Mouse (Mus musculus): ENCODE data around the gene Rassf1.

Rassf1 gene

GRCm38 (mm10) chr9:107579023-107579900 is 27.9 kb downstream of the Rassf1 start:
- DNase-seq (ENCODE audit: low spot score in 2 of 2) = no peak

DNA sequence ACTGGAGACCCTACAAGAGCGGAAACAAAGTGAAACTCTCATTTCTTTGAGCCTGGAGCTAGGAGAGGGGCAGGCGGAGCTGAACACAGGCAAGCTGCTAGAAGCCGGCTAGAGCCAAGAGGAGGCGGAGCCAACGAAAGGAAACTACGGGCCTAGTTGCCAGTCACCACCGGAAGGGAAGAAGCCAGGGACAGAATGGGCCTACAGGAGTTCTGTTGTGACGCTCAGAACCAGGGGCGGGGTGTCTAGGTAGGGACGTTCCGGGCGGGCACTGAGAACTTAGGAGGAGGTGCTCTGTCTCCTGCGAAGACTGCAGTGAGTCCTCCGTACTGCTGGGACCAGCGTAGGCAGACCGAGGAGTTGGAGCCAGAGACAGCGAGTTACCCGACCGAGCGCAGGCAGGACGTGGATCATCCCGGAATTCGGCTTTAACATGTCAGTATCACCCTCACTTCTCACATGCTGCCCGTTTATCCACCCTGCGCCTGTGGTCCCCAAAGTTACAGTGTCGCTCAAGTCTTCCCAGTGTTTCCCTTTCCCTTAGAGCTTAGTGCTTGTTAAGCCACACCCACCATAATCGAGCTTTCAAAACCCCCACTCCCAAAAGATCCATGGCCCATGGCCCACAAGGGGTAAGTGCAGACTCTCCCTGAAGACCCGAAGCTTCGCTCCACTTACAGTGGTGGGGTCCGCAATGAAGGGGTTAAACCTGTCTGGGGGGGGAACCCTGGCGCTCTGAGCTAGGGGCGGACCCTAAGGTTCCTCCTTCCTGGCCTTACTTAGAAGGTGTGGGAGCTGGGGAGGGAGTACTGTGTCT is 29.4 kb downstream of the Rassf1 start, which contains the start of gene Hyal3:
Gene Hyal3, plus strand, starts transcription at position 318 of the 817 bp plus-strand sequence.
- DNase-seq (ENCODE audit: low spot score in 2 of 2) = peak; percentile 86 to 91

DNA sequence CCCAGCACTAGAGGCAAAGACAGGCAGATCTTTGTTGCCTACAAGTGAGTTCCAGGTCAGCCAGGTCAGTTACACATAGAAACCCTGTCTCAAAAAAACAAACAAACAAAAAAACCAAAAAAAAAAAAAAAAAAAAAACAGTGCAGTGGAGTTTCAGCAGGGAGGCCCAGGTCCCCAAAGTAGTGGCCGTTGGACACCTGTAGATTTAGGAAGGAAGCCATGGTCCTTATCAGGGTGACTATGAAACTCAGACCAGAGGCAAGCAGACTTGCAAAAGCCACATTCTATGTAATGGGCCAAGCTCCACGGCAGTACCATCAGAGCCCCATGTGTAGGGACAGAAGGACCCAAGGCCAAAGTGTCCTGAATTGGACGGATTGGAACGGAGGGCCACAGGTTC is 30.2 kb downstream of the Rassf1 start:
- no peak for DNase-seq (ENCODE audit: low spot score in 2 of 2)

DNA sequence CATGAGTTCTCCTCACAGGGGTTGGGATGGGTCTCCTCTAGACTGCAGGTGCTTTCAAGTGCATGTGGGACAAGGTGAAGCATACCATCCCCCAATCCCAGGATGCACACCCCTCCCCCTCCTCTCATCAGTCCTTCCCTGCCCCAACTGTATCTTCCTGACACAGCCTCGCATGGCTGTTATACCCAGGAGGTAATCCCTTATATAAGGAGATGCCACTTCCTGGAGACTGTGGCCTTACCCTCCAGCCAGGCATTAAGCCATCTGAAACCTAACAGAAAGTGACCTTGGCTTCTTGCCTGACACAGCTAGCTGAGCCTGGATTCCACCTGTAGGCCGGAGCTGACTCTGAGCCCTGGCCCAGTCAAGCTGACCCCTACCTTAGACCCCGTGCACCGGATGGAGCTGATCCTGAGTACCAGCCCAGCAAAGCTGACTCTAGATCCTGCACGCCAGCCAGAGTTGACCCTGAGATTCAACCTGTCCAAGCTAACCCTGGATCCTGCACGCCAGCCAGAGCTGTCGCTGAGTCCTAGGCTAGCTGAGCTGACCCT is 31.2 kb downstream of the Rassf1 start:
- DNase-seq (ENCODE audit: low spot score in 2 of 2) = no peak

- no peak for DNase-seq (ENCODE audit: low spot score in 2 of 2)
These were observed 31.8 kb downstream of the Rassf1 start for GRCm38 (mm10) chr9:107583174-107583573.

DNA sequence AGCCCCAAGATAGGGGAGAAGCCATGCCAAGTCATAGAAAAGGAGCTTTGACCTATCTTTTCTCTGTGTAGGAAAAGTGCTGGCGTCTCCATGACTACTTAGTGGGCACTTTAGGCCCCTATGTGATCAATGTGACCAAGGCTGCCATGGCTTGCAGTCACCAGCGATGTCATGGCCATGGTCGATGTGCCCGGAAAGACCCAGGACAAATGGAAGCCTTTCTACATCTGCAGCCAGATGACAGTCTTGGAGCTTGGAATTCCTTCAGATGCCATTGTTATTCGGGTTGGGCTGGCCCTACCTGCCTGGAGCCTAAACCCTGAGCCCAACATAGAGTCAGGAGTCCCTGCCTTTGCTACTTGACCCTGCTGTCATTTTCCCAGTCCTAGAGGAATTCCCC is 35.1 kb downstream of the Rassf1 start:
- DNase-seq (ENCODE audit: low spot score in 2 of 2) = no peak

DNA sequence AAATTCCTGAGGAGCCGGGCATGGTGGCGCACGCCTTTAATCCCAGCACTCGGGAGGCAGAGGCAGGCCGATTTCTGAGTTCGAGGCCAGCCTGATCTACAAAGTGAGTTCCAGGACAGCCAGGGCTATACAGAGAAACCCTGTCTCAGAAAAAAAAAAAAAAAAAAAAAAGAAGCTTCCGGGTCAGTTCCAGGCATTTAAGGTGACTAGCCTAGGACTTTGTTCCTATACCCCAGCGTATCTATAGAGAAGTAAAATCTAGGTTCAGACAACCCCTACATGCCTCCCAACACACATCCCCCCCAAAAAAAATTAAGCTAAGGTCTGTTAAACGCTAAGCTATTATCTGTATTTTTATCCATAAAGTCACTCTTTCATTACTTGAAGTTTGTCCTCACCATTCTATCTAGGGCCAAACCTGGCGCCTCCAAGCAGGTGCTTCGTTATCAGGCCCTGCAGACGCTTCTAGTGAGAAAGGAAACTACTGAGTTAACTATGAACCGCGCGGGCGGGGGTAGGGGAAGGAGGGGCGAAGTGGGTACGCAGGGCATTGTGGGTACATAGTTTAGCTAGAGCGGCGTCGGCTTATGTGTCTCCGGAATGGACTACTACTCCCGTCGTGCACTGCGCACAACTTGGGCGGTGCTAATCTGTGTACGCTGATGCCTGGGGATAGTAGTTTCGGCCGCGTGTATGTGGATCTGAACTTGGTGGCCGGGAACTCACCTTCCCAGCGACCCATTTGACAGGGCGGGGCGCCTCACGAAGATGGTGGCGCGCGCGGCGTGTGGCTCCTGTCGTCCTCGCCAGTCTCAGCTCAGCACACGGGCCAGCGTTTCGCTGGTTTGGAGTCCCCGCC is 35.8 kb downstream of the Rassf1 start, which contains the start of gene Ifrd2:
Gene Ifrd2, plus strand, starts transcription at position 669 of the 859 bp plus-strand sequence.
- peak; percentile 99 for DNase-seq (ENCODE audit: low spot score in 2 of 2)

- DNase-seq (ENCODE audit: low spot score in 2 of 2) = no peak
These were observed 36.7 kb downstream of the Rassf1 start for GRCm38 (mm10) chr9:107587833-107588639.

GRCm38 (mm10) chr9:107590058-107590772 is 38.9 kb downstream of the Rassf1 start:
- no peak for DNase-seq (ENCODE audit: low spot score in 2 of 2)

DNA sequence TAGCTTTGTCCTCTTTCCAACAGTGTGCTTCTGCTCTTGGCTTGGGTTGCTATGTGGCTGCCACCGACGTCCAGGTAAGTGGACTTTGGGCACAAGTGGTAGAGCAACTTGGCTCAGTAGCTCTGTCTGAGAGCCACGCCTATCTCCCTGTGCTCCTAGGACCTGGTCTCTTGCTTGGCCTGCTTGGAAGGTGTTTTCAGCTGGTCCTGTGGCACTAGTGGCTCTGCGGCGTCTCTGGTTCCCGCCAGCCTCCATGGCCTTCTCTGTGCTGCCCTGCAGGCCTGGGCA is 39.4 kb downstream of the Rassf1 start:
- no peak for DNase-seq (ENCODE audit: low spot score in 2 of 2)

DNA sequence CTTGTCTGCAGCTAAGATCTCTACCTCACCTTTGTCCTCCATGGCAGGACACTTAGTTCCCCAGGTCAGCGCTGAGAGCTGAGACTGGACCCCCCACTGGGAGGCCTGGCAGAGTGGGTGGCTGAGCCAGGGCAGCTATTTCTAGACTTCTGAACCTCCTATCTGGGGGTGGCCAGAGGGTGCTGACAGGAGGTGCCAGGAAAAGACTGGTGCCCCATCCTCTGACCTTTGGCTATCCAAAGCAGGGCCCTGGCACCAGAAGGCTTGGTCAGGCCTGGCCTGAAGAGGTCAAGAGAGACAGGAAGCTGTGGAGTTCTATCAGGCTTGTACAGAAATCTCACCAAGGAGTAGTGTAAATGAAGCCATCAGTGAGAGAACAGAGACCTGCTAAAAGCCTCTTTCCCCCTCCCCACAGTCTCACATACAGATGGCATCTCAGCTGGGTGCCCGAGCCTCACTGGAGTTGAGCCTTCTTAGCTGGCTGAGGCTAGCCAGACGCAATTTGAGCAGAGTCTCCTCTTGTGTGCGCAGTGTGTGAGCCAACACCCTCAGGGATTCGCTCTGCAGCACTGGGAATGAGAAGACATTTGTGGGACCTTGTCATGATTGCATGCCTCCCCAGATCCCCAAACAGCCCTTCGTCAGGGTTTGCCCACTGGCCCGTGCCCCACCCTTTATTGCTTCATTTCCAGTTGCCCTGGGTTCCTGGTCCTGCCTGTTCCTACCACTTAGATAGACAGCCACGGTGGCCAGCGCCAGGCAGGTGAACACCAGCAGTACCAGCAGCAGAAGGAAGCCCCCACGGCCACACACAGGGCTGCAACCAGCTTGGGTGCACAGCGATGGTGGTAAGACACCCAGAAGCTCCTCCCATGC is 42.0 kb downstream of the Rassf1 start:
- no peak for DNase-seq (ENCODE audit: low spot score in 2 of 2)

GRCm38 (mm10) chr9:107594281-107595062 is 43.1 kb downstream of the Rassf1 start:
- DNase-seq (ENCODE audit: low spot score in 2 of 2) = no peak

GRCm38 (mm10) chr9:107596619-107597569 is 45.5 kb downstream of the Rassf1 start:
- DNase-seq (ENCODE audit: low spot score in 2 of 2) = no peak

GRCm38 (mm10) chr9:107598385-107598784 is 47.0 kb downstream of the Rassf1 start:
- DNase-seq (ENCODE audit: low spot score in 2 of 2) = no peak

GRCm38 (mm10) chr9:107599433-107599832 is 48.1 kb downstream of the Rassf1 start:
- DNase-seq (ENCODE audit: low spot score in 2 of 2) = no peak

- DNase-seq (ENCODE audit: low spot score in 2 of 2) = peak in 1 of 2 experiments; percentile 51
These were observed 48.5 kb downstream of the Rassf1 start for GRCm38 (mm10) chr9:107599842-107600241.

DNA sequence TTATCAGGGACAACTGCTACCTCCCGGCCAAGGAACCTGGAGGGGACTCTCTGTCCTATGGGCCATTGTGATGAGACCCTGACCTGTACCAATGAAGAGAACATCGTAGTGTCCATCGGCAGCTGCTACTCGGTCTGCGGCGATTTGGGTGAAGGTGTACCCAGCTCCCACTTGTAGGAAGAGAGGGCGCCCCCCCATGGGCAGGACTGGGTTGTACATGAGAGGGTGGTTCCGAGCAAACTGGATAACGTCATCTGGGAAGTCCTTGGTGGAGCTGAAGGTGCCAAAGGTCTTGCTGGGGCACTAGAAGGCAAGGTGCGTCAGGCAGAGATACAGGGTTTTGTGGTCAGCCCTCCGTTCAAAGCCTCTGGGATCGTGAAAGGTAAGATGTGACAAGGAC is 49.4 kb downstream of the Rassf1 start:
- DNase-seq (ENCODE audit: low spot score in 2 of 2) = no peak
